Mouse (Mus musculus): ENCODE measurements around the gene Rsph1. TPM values are rescaled to one million over a fixed set of nuclear protein-coding genes. Genes with fewer than 3 reads are reported as not detected.

Gene Rsph1
- polyA plus RNA-seq, 1 experiment from 2014 or later = 0.40 TPM

GRCm38 (mm10) chr17:31315993-31316392, 38.8 kb upstream of the Rsph1 start:
- H3K4me1 ChIP-seq (replicated peaks) = peaks cover 4% of the 10 kb centered on the region
- no peak for ATAC-seq (ENCODE audit: insufficient number of reproducible peaks, insufficient read depth, low FRiP score, low TSS enrichment, low read depth)
- no peak overlapping the region for H3K27ac ChIP-seq
- WGBS = 86% methylated on average over 6 of the region's 6 CpGs
- H3K4me3 ChIP-seq (replicated peaks) = no peak overlapping the region
- H3K36me3 ChIP-seq = no peaks in the 10 kb centered on the region
- H3K27me3 ChIP-seq = no peaks in the 10 kb centered on the region
- no peak overlapping the region for H3K9ac ChIP-seq (replicated peaks)
- no peaks in the 10 kb centered on the region for H3K9me3 ChIP-seq
- H3K4me2 ChIP-seq = no peak overlapping the region

GRCm38 (mm10) chr17:31315046-31315792, 38.0 kb upstream of the Rsph1 start:
- Histone ChIP-seq H3K27ac (no peak overlapping the region), H3K4me1 (replicated peaks) (peaks cover 4% of the 10 kb centered on the region), H3K36me3 (no peaks in the 10 kb centered on the region), H3K9ac (replicated peaks) (no peak overlapping the region), H3K27me3 (no peaks in the 10 kb centered on the region), H3K4me2 (no peak overlapping the region), H3K4me3 (replicated peaks) (no peak overlapping the region), H3K9me3 (no peaks in the 10 kb centered on the region)
- WGBS = 56% methylated on average over 13 of the region's 13 CpGs
- ATAC-seq (ENCODE audit: insufficient number of reproducible peaks, insufficient read depth, low FRiP score, low TSS enrichment, low read depth) = no peak

- H3K4me2 ChIP-seq = no peak overlapping the region
- no peak overlapping the region for H3K27ac ChIP-seq
- peaks cover 13% of the 10 kb centered on the region for H3K4me1 ChIP-seq (replicated peaks)
- WGBS = 83% methylated on average over 10 of the region's 10 CpGs
- H3K27me3 ChIP-seq = no peaks in the 10 kb centered on the region
- H3K9ac ChIP-seq (replicated peaks) = no peak overlapping the region
- no peak for ATAC-seq (ENCODE audit: insufficient number of reproducible peaks, insufficient read depth, low FRiP score, low TSS enrichment, low read depth)
- no peaks in the 10 kb centered on the region for H3K36me3 ChIP-seq
- H3K9me3 ChIP-seq = no peaks in the 10 kb centered on the region
- H3K4me3 ChIP-seq (replicated peaks) = no peak overlapping the region
Measured at GRCm38 (mm10) chr17:31312648-31313047, 35.5 kb upstream of the Rsph1 start.

GRCm38 (mm10) chr17:31311047-31311446, 33.9 kb upstream of the Rsph1 start:
- no peak overlapping the region for H3K4me3 ChIP-seq (replicated peaks)
- no peak for ATAC-seq (ENCODE audit: insufficient number of reproducible peaks, insufficient read depth, low FRiP score, low TSS enrichment, low read depth)
- H3K36me3 ChIP-seq = no peaks in the 10 kb centered on the region
- 75% methylated on average over 9 of the region's 9 CpGs for WGBS
- H3K27me3 ChIP-seq = no peaks in the 10 kb centered on the region; the same call in 1 of the 2 replicates
- no peak overlapping the region for H3K27ac ChIP-seq
- H3K9ac ChIP-seq (replicated peaks) = no peak overlapping the region
- H3K4me1 ChIP-seq (replicated peaks) = peaks cover 13% of the 10 kb centered on the region
- H3K9me3 ChIP-seq = no peaks in the 10 kb centered on the region
- no peak overlapping the region for H3K4me2 ChIP-seq

- Histone ChIP-seq H3K4me3 (replicated peaks) (no peak overlapping the region), H3K27me3 (no peaks in the 10 kb centered on the region; the same call in 1 of the 2 replicates), H3K9me3 (no peaks in the 10 kb centered on the region), H3K27ac (peak overlapping the region; percentile 29; the same call in 1 of the 2 replicates), H3K36me3 (no peaks in the 10 kb centered on the region), H3K4me2 (no peak overlapping the region), H3K9ac (replicated peaks) (no peak overlapping the region), H3K4me1 (replicated peaks) (peaks cover 20% of the 10 kb centered on the region)
- ATAC-seq (ENCODE audit: insufficient number of reproducible peaks, insufficient read depth, low FRiP score, low TSS enrichment, low read depth) = no peak
- WGBS = 24% methylated on average over 6 of the region's 6 CpGs
Measured at GRCm38 (mm10) chr17:31309281-31309793, 32.2 kb upstream of the Rsph1 start.

- Histone ChIP-seq H3K9me3 (no peaks in the 10 kb centered on the region), H3K4me2 (no peak overlapping the region), H3K4me3 (replicated peaks) (no peak overlapping the region), H3K4me1 (replicated peaks) (peaks cover 20% of the 10 kb centered on the region), H3K36me3 (no peaks in the 10 kb centered on the region), H3K27me3 (no peaks in the 10 kb centered on the region; the same call in 1 of the 2 replicates), H3K27ac (no peak overlapping the region), H3K9ac (replicated peaks) (no peak overlapping the region)
- ATAC-seq (ENCODE audit: insufficient number of reproducible peaks, insufficient read depth, low FRiP score, low TSS enrichment, low read depth) = no peak
- WGBS = 92% methylated on average over 7 of the region's 7 CpGs
Measured at GRCm38 (mm10) chr17:31308291-31308816, 31.2 kb upstream of the Rsph1 start.

GRCm38 (mm10) chr17:31307756-31308155, 30.6 kb upstream of the Rsph1 start:
- no peak overlapping the region for H3K4me3 ChIP-seq (replicated peaks)
- no peak for ATAC-seq (ENCODE audit: insufficient number of reproducible peaks, insufficient read depth, low FRiP score, low TSS enrichment, low read depth)
- WGBS = 57% methylated on average over 3 of the region's 3 CpGs
- H3K9ac ChIP-seq (replicated peaks) = no peak overlapping the region
- no peaks in the 10 kb centered on the region; the same call in 1 of the 2 replicates for H3K27me3 ChIP-seq
- no peaks in the 10 kb centered on the region for H3K9me3 ChIP-seq
- H3K4me2 ChIP-seq = no peak overlapping the region
- H3K27ac ChIP-seq = no peak overlapping the region
- H3K36me3 ChIP-seq = no peaks in the 10 kb centered on the region
- H3K4me1 ChIP-seq (replicated peaks) = peaks cover 20% of the 10 kb centered on the region

- no peak overlapping the region for H3K27ac ChIP-seq
- 64% methylated on average over 5 of the region's 5 CpGs for WGBS
- H3K36me3 ChIP-seq = no peaks in the 10 kb centered on the region
- H3K4me2 ChIP-seq = no peak overlapping the region
- H3K4me3 ChIP-seq (replicated peaks) = no peak overlapping the region
- no peak overlapping the region for H3K9ac ChIP-seq (replicated peaks)
- no peaks in the 10 kb centered on the region for H3K9me3 ChIP-seq
- peaks cover 20% of the 10 kb centered on the region for H3K4me1 ChIP-seq (replicated peaks)
- ATAC-seq (ENCODE audit: insufficient number of reproducible peaks, insufficient read depth, low FRiP score, low TSS enrichment, low read depth) = no peak
- no peaks in the 10 kb centered on the region; the same call in 1 of the 2 replicates for H3K27me3 ChIP-seq
Measured at GRCm38 (mm10) chr17:31305776-31306120, 28.6 kb upstream of the Rsph1 start.

- WGBS = 55% methylated on average over 12 of the region's 12 CpGs
- Histone ChIP-seq H3K36me3 (no peaks in the 10 kb centered on the region), H3K27me3 (no peaks in the 10 kb centered on the region; the same call in 1 of the 2 replicates), H3K4me3 (replicated peaks) (no peak overlapping the region), H3K9me3 (no peaks in the 10 kb centered on the region), H3K27ac (no peak overlapping the region), H3K9ac (replicated peaks) (no peak overlapping the region), H3K4me1 (replicated peaks) (peaks cover 20% of the 10 kb centered on the region), H3K4me2 (no peak overlapping the region)
- ATAC-seq (ENCODE audit: insufficient number of reproducible peaks, insufficient read depth, low FRiP score, low TSS enrichment, low read depth) = no peak
Measured at GRCm38 (mm10) chr17:31304895-31305775, 28.0 kb upstream of the Rsph1 start.

GRCm38 (mm10) chr17:31303401-31303800, 26.2 kb upstream of the Rsph1 start:
- no peak overlapping the region for H3K4me2 ChIP-seq
- H3K4me1 ChIP-seq (replicated peaks) = peaks cover 12% of the 10 kb centered on the region; the same call in 1 of the 2 replicates
- WGBS = 89% methylated on average over 4 of the region's 4 CpGs
- no peak overlapping the region for H3K9ac ChIP-seq (replicated peaks)
- H3K36me3 ChIP-seq = no peaks in the 10 kb centered on the region
- H3K9me3 ChIP-seq = no peaks in the 10 kb centered on the region
- H3K27me3 ChIP-seq = peaks cover 6% of the 10 kb centered on the region; the same call in 1 of the 2 replicates
- no peak overlapping the region for H3K27ac ChIP-seq
- ATAC-seq (ENCODE audit: insufficient number of reproducible peaks, insufficient read depth, low FRiP score, low TSS enrichment, low read depth) = no peak
- no peak overlapping the region for H3K4me3 ChIP-seq (replicated peaks)

- WGBS = 57% methylated on average over 3 of the region's 3 CpGs
- Histone ChIP-seq H3K4me1 (replicated peaks) (peaks cover 32% of the 10 kb centered on the region), H3K36me3 (no peaks in the 10 kb centered on the region), H3K9ac (replicated peaks) (no peak overlapping the region), H3K4me2 (no peak overlapping the region), H3K9me3 (no peaks in the 10 kb centered on the region), H3K27ac (no peak overlapping the region), H3K4me3 (replicated peaks) (no peak overlapping the region), H3K27me3 (peaks cover 32% of the 10 kb centered on the region)
- ATAC-seq (ENCODE audit: insufficient number of reproducible peaks, insufficient read depth, low FRiP score, low TSS enrichment, low read depth) = no peak
Measured at GRCm38 (mm10) chr17:31300736-31301135, 23.6 kb upstream of the Rsph1 start.
